Mouse (Mus musculus) ES-E14 (cell line): Measurements from ENCODE around the gene Nat10.

Source experiments
- CHD2 ChIP-seq: IDR thresholded peaks from 2 replicates; pipeline ENCODE4 v1.6.1; 2014; ENCODE audit warnings: mild to moderate bottlenecking, low read depth, low read length, inconsistent platforms
- HCFC1 ChIP-seq: IDR thresholded peaks from 2 replicates; pipeline ENCODE4 v1.6.1; 2012; ENCODE audit warnings: low read length, inconsistent platforms, borderline replicate concordance; ENCODE audit not compliant: insufficient read depth
- ZC3H11A ChIP-seq: IDR thresholded peaks from 2 replicates; pipeline ENCODE4 v1.6.1; 2012; ENCODE audit warnings: low read depth, mild to moderate bottlenecking, inconsistent platforms, low read length, borderline replicate concordance
- ZNF384 ChIP-seq: IDR thresholded peaks from 2 replicates; pipeline ENCODE4 v1.6.1; 2012; ENCODE audit warnings: low read depth, low read length, inconsistent platforms

GRCm38 (mm10) chr2:103691278-103691677 is 69.8 kb downstream of the Nat10 start:
- no peak for TF ChIP-seq CHD2
- no peak for TF ChIP-seq ZC3H11A
- no peak for TF ChIP-seq ZNF384
- TF ChIP-seq HCFC1, result no peak
